Mouse (Mus musculus) MEL (cell line): ENCODE results near the gene Esam. TPM values are rescaled to one million over a fixed set of nuclear protein-coding genes. Genes with fewer than 3 reads are reported as not detected.

ENCODE experiments used
- DNase-seq: peaks from one replicate; pipeline ENCODE4 v3.0.0; 2011; ENCODE audit warnings: low read depth, low spot score
- H3K27ac ChIP-seq: 2 replicates; pipeline ENCODE4 v1.5.1; 2012; ENCODE audit warnings: low read depth, mild to moderate bottlenecking, control low read depth, low read length, moderate library complexity; ENCODE audit not compliant: control insufficient read depth
- H3K27me3 ChIP-seq, 2 experiments: fragments of 150-350 bp in 1 of 2; sonication (generic) in 1 of 2; 2 replicates each; pipeline ENCODE4 v1.6.1; 2012; ENCODE audit warnings: low read length in 2 of 2, mild to moderate bottlenecking in 2 of 2, improper control_type of control experiment in 1 of 2, moderate library complexity in 1 of 2; ENCODE audit not compliant: insufficient read depth in 2 of 2, control insufficient read depth in 1 of 2
- H3K36me3 ChIP-seq, 2 experiments: 2 replicates each; pipeline ENCODE4 v1.6.1; 2012 to 2014; ENCODE audit warnings: low read length in 2 of 2, improper control_type of control experiment in 1 of 2, inconsistent platforms in 1 of 2, mild to moderate bottlenecking in 1 of 2; ENCODE audit not compliant: insufficient read depth in 2 of 2, control insufficient read depth in 1 of 2
- H3K4me1 ChIP-seq, 2 experiments: fragments of 150-350 bp in 1 of 2; sonication (generic) in 1 of 2; 2 replicates each; pipeline ENCODE4 v1.6.1; 2012; ENCODE audit warnings: low read length in 2 of 2, improper control_type of control experiment in 1 of 2, mild to moderate bottlenecking in 1 of 2; ENCODE audit not compliant: insufficient read depth in 2 of 2, control insufficient read depth in 1 of 2
- H3K4me3 ChIP-seq, 2 experiments: fragments of 150-350 bp in 1 of 2; sonication (generic) in 1 of 2; 2 replicates each; pipeline ENCODE4 v1.5.1; 2012; ENCODE audit warnings: low read depth in 2 of 2, low read length in 2 of 2, mild to moderate bottlenecking in 2 of 2, moderate library complexity in 2 of 2, control low read depth in 1 of 2, improper control_type of control experiment in 1 of 2; ENCODE audit not compliant: control insufficient read depth in 1 of 2, insufficient read depth in 1 of 2
- H3K79me2 ChIP-seq: 2 replicates; pipeline ENCODE4 v1.6.1; 2012; ENCODE audit warnings: mild to moderate bottlenecking, low read length, moderate library complexity; ENCODE audit not compliant: control insufficient read depth, poor library complexity, insufficient read depth
- H3K9ac ChIP-seq: 2 replicates; pipeline ENCODE4 v1.6.1; 2012; ENCODE audit warnings: low read depth, mild to moderate bottlenecking, control low read depth, low read length, moderate library complexity; ENCODE audit not compliant: control insufficient read depth, poor library complexity, severe bottlenecking
- H3K9me3 ChIP-seq: fragments of 150-350 bp; sonication (generic); replicated peaks from 2 replicates; pipeline ENCODE4 v1.6.1; 2012; ENCODE audit warnings: mild to moderate bottlenecking, low read length, improper control_type of control experiment, moderate library complexity; ENCODE audit not compliant: insufficient read depth
- BHLHE40 ChIP-seq: IDR thresholded peaks from 2 replicates; pipeline ENCODE4 v1.6.1; 2012; ENCODE audit warnings: low read depth, mild to moderate bottlenecking, inconsistent platforms, low read length, improper control_type of control experiment, borderline replicate concordance
- CHD1 ChIP-seq: IDR thresholded peaks from 2 replicates; pipeline ENCODE4 v1.6.1; 2012; ENCODE audit warnings: low read depth, mild to moderate bottlenecking, inconsistent platforms, low read length, improper control_type of control experiment
- CHD2 ChIP-seq: IDR thresholded peaks from 2 replicates; pipeline ENCODE4 v1.6.1; 2011; ENCODE audit warnings: low read length, improper control_type of control experiment
- CTCF ChIP-seq, 3 experiments: IDR thresholded peaks in 2 of 3; conservative IDR thresholded peaks in 1 of 3; 2 replicates each; pipeline ENCODE4 v1.5.1; 2011 to 2012; ENCODE audit warnings: low read length in 3 of 3, low read depth in 2 of 3, mild to moderate bottlenecking in 2 of 3, improper control_type of control experiment in 1 of 3, inconsistent platforms in 1 of 3, mixed read lengths in 1 of 3, moderate library complexity in 1 of 3; ENCODE audit not compliant: control insufficient read depth in 1 of 3, insufficient read depth in 1 of 3, poor library complexity in 1 of 3, severe bottlenecking in 1 of 3
- EP300 ChIP-seq, 2 experiments: IDR thresholded peaks; 2 replicates each; pipeline ENCODE4 v1.6.1; 2011; ENCODE audit warnings: improper control_type of control experiment in 2 of 2, low read length in 2 of 2, low read depth in 1 of 2, mild to moderate bottlenecking in 1 of 2
- GATA1 ChIP-seq: IDR thresholded peaks from 2 replicates; pipeline ENCODE4 v1.6.1; 2011; ENCODE audit warnings: low read depth, low read length, improper control_type of control experiment
- HCFC1 ChIP-seq: IDR thresholded peaks from 2 replicates; pipeline ENCODE4 v1.6.1; 2012; ENCODE audit warnings: low read depth, mild to moderate bottlenecking, inconsistent platforms, low read length, improper control_type of control experiment, moderate library complexity
- JUND ChIP-seq: IDR thresholded peaks from 2 replicates; pipeline ENCODE4 v1.6.1; 2011; ENCODE audit warnings: low read depth, mild to moderate bottlenecking, improper control_type of control experiment, low read length
- KAT2A ChIP-seq: conservative IDR thresholded peaks from 2 replicates; pipeline ENCODE4 v1.6.1; 2012; ENCODE audit warnings: low read depth, low read length, improper control_type of control experiment, inconsistent platforms
- MAFK ChIP-seq: IDR thresholded peaks from 2 replicates; pipeline ENCODE4 v1.6.1; 2011; ENCODE audit warnings: low read depth, mild to moderate bottlenecking, low read length, improper control_type of control experiment, borderline replicate concordance
- MAX ChIP-seq: IDR thresholded peaks from 2 replicates; pipeline ENCODE4 v1.6.1; 2011; ENCODE audit warnings: low read length, improper control_type of control experiment
- MAZ ChIP-seq: IDR thresholded peaks from 2 replicates; pipeline ENCODE4 v1.6.1; 2012; ENCODE audit warnings: low read depth, mild to moderate bottlenecking, inconsistent platforms, low read length, improper control_type of control experiment
- MXI1 ChIP-seq: IDR thresholded peaks from 2 replicates; pipeline ENCODE4 v1.6.1; 2011; ENCODE audit warnings: mild to moderate bottlenecking, low read depth, low read length, improper control_type of control experiment
- NELFE ChIP-seq: IDR thresholded peaks from 2 replicates; pipeline ENCODE4 v1.6.1; 2011; ENCODE audit warnings: low read depth, low read length, improper control_type of control experiment
- NRF1 ChIP-seq: IDR thresholded peaks from 2 replicates; pipeline ENCODE4 v1.6.1; 2014; ENCODE audit warnings: low read depth, mild to moderate bottlenecking, inconsistent platforms, low read length, improper control_type of control experiment, moderate library complexity; ENCODE audit not compliant: poor library complexity, insufficient read depth, severe bottlenecking
- POLR2AphosphoS2 ChIP-seq: IDR thresholded peaks from 2 replicates; pipeline ENCODE4 v1.6.1; 2011; ENCODE audit warnings: low read length, improper control_type of control experiment
- RAD21 ChIP-seq: IDR thresholded peaks from 2 replicates; pipeline ENCODE4 v1.6.1; 2011; ENCODE audit warnings: mild to moderate bottlenecking, low read depth, low read length, improper control_type of control experiment
- SIN3A ChIP-seq: IDR thresholded peaks from 2 replicates; pipeline ENCODE4 v1.6.1; 2012; ENCODE audit warnings: low read length, improper control_type of control experiment, inconsistent platforms
- TAL1 ChIP-seq: IDR thresholded peaks from 2 replicates; pipeline ENCODE4 v1.6.1; 2012; ENCODE audit warnings: mild to moderate bottlenecking, inconsistent platforms, low read length, moderate library complexity, mixed read lengths
- TBP ChIP-seq: IDR thresholded peaks from 2 replicates; pipeline ENCODE4 v1.8.0; 2011; ENCODE audit warnings: low read depth, low read length, improper control_type of control experiment
- TCF12 ChIP-seq: IDR thresholded peaks from 2 replicates; pipeline ENCODE4 v1.6.1; 2014; ENCODE audit warnings: low read depth, mild to moderate bottlenecking, inconsistent platforms, low read length, improper control_type of control experiment, moderate library complexity
- UBTF ChIP-seq: IDR thresholded peaks from 2 replicates; pipeline ENCODE4 v1.6.1; 2012; ENCODE audit warnings: low read depth, mild to moderate bottlenecking, inconsistent platforms, low read length, improper control_type of control experiment, moderate library complexity, borderline replicate concordance; ENCODE audit not compliant: insufficient read depth
- USF1 ChIP-seq: IDR thresholded peaks from 2 replicates; pipeline ENCODE4 v1.6.1; 2014; ENCODE audit warnings: low read depth, mild to moderate bottlenecking, inconsistent platforms, low read length, improper control_type of control experiment, moderate library complexity
- USF2 ChIP-seq, 2 experiments: IDR thresholded peaks; 2 replicates each; pipeline ENCODE4 v1.6.1; 2011 to 2012; ENCODE audit warnings: improper control_type of control experiment in 2 of 2, low read length in 2 of 2, borderline replicate concordance in 1 of 2, inconsistent platforms in 1 of 2, low read depth in 1 of 2, mild to moderate bottlenecking in 1 of 2; ENCODE audit not compliant: insufficient read depth in 1 of 2
- ZC3H11A ChIP-seq: IDR thresholded peaks from 2 replicates; pipeline ENCODE4 v1.6.1; 2012; ENCODE audit warnings: low read depth, mild to moderate bottlenecking, inconsistent platforms, low read length, improper control_type of control experiment
- ZKSCAN1 ChIP-seq: IDR thresholded peaks from 2 replicates; pipeline ENCODE4 v1.6.1; 2012; ENCODE audit warnings: low read depth, mild to moderate bottlenecking, inconsistent platforms, low read length, improper control_type of control experiment, moderate library complexity
- ZMIZ1 ChIP-seq: IDR thresholded peaks from 2 replicates; pipeline ENCODE4 v1.6.1; 2012; ENCODE audit warnings: low read depth, mild to moderate bottlenecking, inconsistent platforms, low read length, improper control_type of control experiment, moderate library complexity
- polyA plus RNA-seq, 2 experiments: library from polyadenylated mRNA; stranded (reverse) in 1 of 2; unstranded in 1 of 2; fragments of >175 nt in 1 of 2; fragments of >200 nt in 1 of 2; gene quantifications; 2 replicates each; pipeline versions ENCODE4 v1.2.1 to v1.2.4; 2012; ENCODE audit warnings: low replicate concordance in 2 of 2, low read depth in 1 of 2; ENCODE audit not compliant: insufficient read length in 2 of 2, insufficient read depth in 1 of 2, missing spikeins in 1 of 2
- total RNA-seq: library from RNA; depleted of rRNA; stranded (reverse); fragments of 300-350 nt; gene quantifications from 2 replicates; pipeline ENCODE4 v1.2.3, GENCODE M21; 2012

Esam gene
- total and polyA plus RNA-seq, 3 experiments = 0.23 to 0.89 TPM; not detected in 1

DNA sequence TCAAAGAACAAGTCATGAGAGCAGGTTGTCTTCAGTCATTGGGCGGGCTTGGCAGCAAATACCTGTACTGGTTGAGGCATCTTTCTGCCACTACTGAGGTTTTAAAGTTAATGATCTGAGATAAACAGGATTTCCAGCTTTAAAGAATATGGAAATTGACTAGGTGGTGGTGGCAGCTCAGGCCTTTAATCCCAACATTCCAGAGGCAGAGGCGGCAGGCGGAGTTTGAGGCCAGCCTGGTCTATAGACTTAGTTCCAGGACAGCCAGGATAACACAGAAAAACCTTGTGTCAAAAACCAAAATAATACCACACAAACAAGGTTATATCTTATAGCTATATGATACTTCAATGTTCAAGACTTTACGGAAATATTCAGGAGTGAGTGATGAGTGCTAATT lies 39.8 kb upstream of the Esam start:
- Histone ChIP-seq H3K79me2 (peaks cover 32% of the 10 kb centered on the region), H3K4me1 (peaks cover 2 to 6% of the 10 kb centered on the region in 2 experiments; a peak in 1 of 4 replicates), H3K27ac (peak overlapping the region; percentile 94; the same call in 1 of the 2 replicates), H3K9me3 (no peaks in the 10 kb centered on the region), H3K4me3 (peak overlapping the region; percentile 63 to 93), H3K36me3 (peaks cover 0 to 12% of the 10 kb centered on the region in 2 experiments; a peak in 2 of 4 replicates), H3K27me3 (peaks cover 2 to 3% of the 10 kb centered on the region in 2 experiments; a peak in 1 of 4 replicates), H3K9ac (peak overlapping the region; percentile 92)
- TF ChIP-seq CTCF (IDR thresholded peaks at IDR 0.05 in 2 of 3, conservative IDR thresholded peaks at IDR 0.05 in 1 of 3; ENCODE audit: control insufficient read depth in 1 of 3, insufficient read depth in 1 of 3, low read depth in 2 of 3, low read length in 3 of 3, poor library complexity in 1 of 3, severe bottlenecking in 1 of 3) = no peak
- TF ChIP-seq BHLHE40 = no peak
- no peak for TF ChIP-seq JUND
- no peak for TF ChIP-seq MXI1
- TF ChIP-seq SIN3A = no peak
- no peak for TF ChIP-seq NRF1
- TF ChIP-seq MAX = no peak
- no peak for TF ChIP-seq CHD1
- TF ChIP-seq TBP = no peak
- TF ChIP-seq ZC3H11A = no peak
- no peak for TF ChIP-seq ZMIZ1
- DNase-seq = no peak

GRCm38 (mm10) chr9:37488611-37489396 lies 39.1 kb upstream of the Esam start, which contains the start of gene Msantd2:
Gene Msantd2, plus strand, starts transcription at chr9:37489319.
- Histone ChIP-seq H3K9ac (peak within 1 kb of the TSS; percentile 92), H3K4me3 (peak within 1 kb of the TSS; percentile 63 to 93), H3K9me3 (no peaks in the 10 kb centered on the region), H3K36me3 (peaks cover 0 to 12% of the 10 kb centered on the region in 2 experiments; a peak in 2 of 4 replicates), H3K79me2 (peaks cover 35% of the 10 kb centered on the region), H3K27me3 (0 out of 4 replicates have a peak, but pooled peaks cover 0 to 3% of the 10 kb centered on the region in 2 experiments), H3K27ac (peak within 1 kb of the TSS; percentile 94), H3K4me1 (peaks cover 2 to 6% of the 10 kb centered on the region in 2 experiments; a peak in 1 of 4 replicates)
- peak; percentile 89 for DNase-seq
- TF ChIP-seq TCF12 (peak; percentile 11; the same call in 1 of the 2 replicates), CHD1 (no peak), TAL1 (no peak), USF2 (IDR thresholded peaks at IDR 0.05; ENCODE audit: borderline replicate concordance in 1 of 2, insufficient read depth in 1 of 2, low read depth in 1 of 2, low read length in 2 of 2) (0 out of 4 replicates have a peak, but pooled peaks of 1 of the 2 experiments have one; percentile 14), MAZ (peak; percentile 69; the same call in 1 of the 2 replicates), ZC3H11A (no peak), BHLHE40 (peak; percentile 82; the same call in 1 of the 2 replicates), ZKSCAN1 (no peak), MXI1 (peak; percentile 99), USF1 (peak; percentile 81), MAFK (no peak), SIN3A (peak; percentile 87), RAD21 (no peak), KAT2A (no peak; the same call in 1 of the 2 replicates), TBP (peak; percentile 92), POLR2AphosphoS2 (peak; percentile 84), UBTF (no peak), EP300 (IDR thresholded peaks at IDR 0.05; ENCODE audit: low read depth in 1 of 2, low read length in 2 of 2) (no peak), HCFC1 (peak; percentile 83), ZMIZ1 (peak; percentile 95), GATA1 (no peak), CHD2 (no peak), NRF1 (no peak), MAX (peak; percentile 92), NELFE (peak; percentile 91)
